Mouse (Mus musculus): ENCODE measurements around the gene 2610318N02Rik. TPM values are rescaled to one million over a fixed set of nuclear protein-coding genes. Genes with fewer than 3 reads are reported as not detected.

The 2610318N02Rik gene
- polyA plus RNA-seq, 1 experiment = 24.0 TPM

DNA sequence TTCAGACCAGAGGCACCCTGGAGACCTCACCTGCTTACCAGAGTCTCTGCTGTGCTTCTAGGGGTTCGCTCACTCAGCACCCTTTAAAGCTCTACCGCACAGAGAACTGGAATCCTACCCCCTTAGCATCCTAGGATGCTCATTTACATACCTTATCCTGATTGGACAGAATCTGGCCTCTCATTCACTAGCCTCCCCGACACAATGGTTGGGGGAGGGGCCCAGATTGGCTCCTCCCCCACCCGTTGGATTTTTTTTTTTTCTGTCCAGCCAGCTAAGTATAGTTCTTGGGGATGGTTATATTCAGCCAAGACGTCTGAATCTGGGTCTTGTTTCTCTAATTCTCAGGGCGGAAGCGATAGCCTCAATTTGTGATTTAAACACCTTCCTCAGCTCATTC, 19.4 kb upstream of the 2610318N02Rik start, which contains the start of gene Ydjc:
Gene Ydjc, plus strand, starts transcription at position 283 of the 400 bp plus-strand sequence.
- H3K4me1 ChIP-seq = peaks cover 48% of the 10 kb centered on the region
- no peak within 1 kb of the TSS for H3K4me3 ChIP-seq (replicated peaks)
- H3K36me3 ChIP-seq (replicated peaks; ENCODE audit: low read length) = peaks cover 5% of the 10 kb centered on the region
- H3K9me3 ChIP-seq = no peaks in the 10 kb centered on the region
- H3K27me3 ChIP-seq (replicated peaks) = peaks cover 4% of the 10 kb centered on the region
- TF ChIP-seq FLI1 (IDR thresholded peaks at IDR 0.05; ENCODE audit: low read length) (no peak), GATA1 (IDR thresholded peaks at IDR 0.05; ENCODE audit: borderline replicate concordance, low read length) (no peak)

DNA sequence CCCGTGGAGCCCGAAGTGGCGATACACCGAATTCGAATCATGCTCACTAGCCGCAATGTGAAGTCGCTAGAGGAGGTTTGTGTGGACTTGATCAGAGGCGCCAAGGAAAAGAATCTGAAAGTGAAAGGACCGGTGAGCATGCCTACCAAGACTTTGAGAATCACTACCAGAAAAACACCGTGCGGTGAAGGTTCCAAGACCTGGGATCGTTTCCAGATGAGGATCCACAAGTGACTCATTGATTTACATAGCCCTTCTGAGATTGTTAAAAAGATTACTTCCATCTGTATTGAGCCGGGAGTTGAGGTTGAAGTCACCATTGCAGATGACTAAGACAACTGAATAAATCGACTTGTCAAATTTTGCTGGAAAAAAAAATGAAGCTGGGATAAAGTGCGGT, 12.4 kb upstream of the 2610318N02Rik start:
- Histone ChIP-seq H3K27me3 (replicated peaks) (peaks cover 4% of the 10 kb centered on the region), H3K4me1 (peaks cover 33% of the 10 kb centered on the region), H3K9me3 (no peaks in the 10 kb centered on the region), H3K36me3 (replicated peaks; ENCODE audit: low read length) (peaks cover 2% of the 10 kb centered on the region), H3K4me3 (replicated peaks) (no peak overlapping the region)
- TF ChIP-seq FLI1 (IDR thresholded peaks at IDR 0.05; ENCODE audit: low read length) (no peak), GATA1 (IDR thresholded peaks at IDR 0.05; ENCODE audit: borderline replicate concordance, low read length) (no peak)

DNA sequence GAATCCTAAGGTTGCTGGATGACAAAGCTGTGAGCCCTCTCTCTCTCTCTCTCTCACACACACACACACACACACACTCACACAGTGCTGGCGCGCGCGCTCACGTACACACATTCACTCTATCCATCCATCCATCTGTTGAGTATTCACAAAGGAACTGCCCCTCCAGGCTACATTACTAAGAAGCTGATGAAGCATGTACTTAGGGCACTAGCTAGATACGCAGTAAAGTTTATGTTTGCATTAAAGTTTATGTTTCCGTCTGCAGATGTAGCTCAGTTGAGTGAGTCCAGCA, 7.9 kb upstream of the 2610318N02Rik start:
- peaks cover 47% of the 10 kb centered on the region for H3K4me1 ChIP-seq
- TF ChIP-seq FLI1 (IDR thresholded peaks at IDR 0.05; ENCODE audit: low read length) (no peak), GATA1 (IDR thresholded peaks at IDR 0.05; ENCODE audit: borderline replicate concordance, low read length) (no peak)
- peaks cover 14% of the 10 kb centered on the region for H3K36me3 ChIP-seq (replicated peaks; ENCODE audit: low read length)
- peak overlapping the region; percentile 96 for H3K4me3 ChIP-seq (replicated peaks)
- no peaks in the 10 kb centered on the region for H3K9me3 ChIP-seq
- peaks cover 2% of the 10 kb centered on the region for H3K27me3 ChIP-seq (replicated peaks)

DNA sequence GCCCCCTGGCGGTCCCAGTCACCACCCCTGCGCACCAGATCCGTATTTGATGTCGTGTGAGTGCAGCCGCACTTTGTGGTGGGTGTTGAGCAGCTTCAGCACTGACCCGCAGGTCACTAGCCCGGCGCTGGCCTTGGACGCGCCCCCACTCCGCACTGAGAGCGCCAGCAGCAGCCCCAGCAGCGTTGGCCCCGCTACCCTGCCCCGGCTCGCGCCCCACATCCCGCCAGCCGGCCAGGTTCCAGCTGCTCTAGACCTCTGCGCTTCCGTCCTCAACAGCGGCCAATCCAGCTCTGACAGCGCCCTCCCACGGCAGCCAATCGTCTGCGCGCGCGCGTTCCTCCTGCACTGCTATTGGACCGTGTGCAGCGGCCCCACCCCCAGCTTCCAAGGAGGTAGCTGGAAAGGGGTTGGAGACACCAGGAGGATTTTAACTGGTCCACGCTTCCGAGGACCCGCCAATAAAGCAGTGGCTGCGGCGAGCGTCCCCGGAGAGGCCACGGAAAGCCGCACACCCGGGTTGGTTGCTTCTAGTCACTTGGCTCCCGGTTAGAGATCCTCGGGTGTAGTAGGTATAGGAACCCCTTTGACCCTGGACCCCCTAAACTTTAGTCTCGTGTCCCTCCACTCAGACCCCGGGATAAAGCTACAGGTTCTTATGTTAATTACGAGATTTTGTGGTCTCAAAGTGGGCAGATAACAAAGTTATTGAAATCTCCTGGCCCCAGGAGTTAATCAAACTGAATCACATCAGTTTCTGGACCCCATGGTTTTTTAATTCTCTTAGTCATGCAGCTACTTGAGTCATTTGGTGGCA, 7.3 kb upstream of the 2610318N02Rik start, which contains the start of gene Sdf2l1:
Gene Sdf2l1, minus strand, starts transcription at position 295 of the 817 bp plus-strand sequence.
- Histone ChIP-seq H3K36me3 (replicated peaks; ENCODE audit: low read length) (peaks cover 14% of the 10 kb centered on the region), H3K4me1 (peaks cover 47% of the 10 kb centered on the region), H3K27me3 (replicated peaks) (peaks cover 2% of the 10 kb centered on the region), H3K4me3 (replicated peaks) (peak within 1 kb of the TSS; percentile 96), H3K9me3 (no peaks in the 10 kb centered on the region)
- TF ChIP-seq FLI1 (IDR thresholded peaks at IDR 0.05; ENCODE audit: low read length) = no peak
- TF ChIP-seq GATA1 (IDR thresholded peaks at IDR 0.05; ENCODE audit: borderline replicate concordance, low read length) = no peak

DNA sequence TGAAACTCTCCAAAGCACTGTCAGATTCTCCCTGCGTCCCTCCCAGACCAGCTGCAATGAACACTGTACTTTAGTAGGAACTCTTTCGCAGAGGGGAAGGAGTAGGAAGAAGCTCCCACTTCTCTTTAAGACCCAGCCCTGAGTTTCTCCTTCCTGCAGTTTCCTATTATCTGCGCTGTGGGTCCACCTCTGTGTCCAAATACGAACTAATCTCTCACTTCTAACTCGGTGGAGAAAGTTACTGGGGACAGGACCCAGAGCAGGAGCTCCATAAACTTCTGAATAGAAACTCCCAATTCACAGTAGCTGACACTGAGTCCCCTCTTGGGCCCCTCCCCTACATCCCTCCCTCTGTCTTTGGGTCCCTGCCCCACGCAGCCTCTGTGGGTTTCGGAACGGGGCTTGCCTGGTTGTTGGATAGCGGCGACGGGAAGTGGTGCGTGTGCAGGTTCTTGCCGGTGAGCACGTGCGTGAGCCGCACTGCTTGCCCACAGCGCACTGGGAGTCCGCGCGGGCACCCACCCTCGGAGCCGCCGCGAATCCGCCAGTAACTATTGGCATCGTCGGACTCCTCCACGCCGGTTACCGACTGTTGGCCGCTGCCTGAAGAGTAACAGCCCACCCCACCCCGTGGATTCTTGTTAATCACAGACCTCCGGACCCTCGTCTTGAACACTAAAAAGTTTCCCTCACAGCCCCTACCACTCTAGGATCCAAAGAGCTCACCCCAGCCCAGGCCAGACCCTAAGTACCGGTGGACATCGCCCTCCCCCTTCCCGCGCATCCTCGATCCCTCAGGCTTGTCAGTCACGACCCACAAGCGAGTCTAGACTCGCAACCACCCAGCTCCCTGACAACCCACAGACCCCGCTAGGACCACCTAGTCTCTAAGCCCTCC, 6.5 kb upstream of the 2610318N02Rik start:
- TF ChIP-seq FLI1 (IDR thresholded peaks at IDR 0.05; ENCODE audit: low read length) (no peak), GATA1 (IDR thresholded peaks at IDR 0.05; ENCODE audit: borderline replicate concordance, low read length) (no peak)
- H3K9me3 ChIP-seq = no peaks in the 10 kb centered on the region
- peaks cover 14% of the 10 kb centered on the region for H3K36me3 ChIP-seq (replicated peaks; ENCODE audit: low read length)
- peaks cover 51% of the 10 kb centered on the region for H3K4me1 ChIP-seq
- H3K4me3 ChIP-seq (replicated peaks) = peak overlapping the region; percentile 96
- H3K27me3 ChIP-seq (replicated peaks) = peaks cover 2% of the 10 kb centered on the region

DNA sequence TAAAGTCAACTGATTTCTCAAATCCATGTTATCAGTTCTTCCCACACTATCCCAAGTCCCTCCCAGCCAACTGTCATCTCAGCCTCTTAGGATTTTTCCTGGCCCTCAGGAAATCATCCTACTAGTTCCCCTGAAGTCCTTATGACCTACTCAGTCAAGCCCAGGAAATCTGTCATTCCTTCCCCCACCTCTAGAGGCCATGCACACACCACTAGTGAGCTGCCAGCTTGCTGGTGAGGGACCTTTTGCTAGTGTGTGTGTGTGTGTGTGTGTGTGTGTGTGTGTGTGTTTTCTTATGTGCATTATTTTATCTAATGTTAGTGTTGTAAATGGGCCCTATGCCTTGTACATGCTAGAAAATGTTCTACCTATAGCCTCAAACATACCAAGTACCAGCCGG, 2.3 kb upstream of the 2610318N02Rik start:
- H3K36me3 ChIP-seq (replicated peaks; ENCODE audit: low read length) = peaks cover 26% of the 10 kb centered on the region
- H3K4me1 ChIP-seq = peaks cover 69% of the 10 kb centered on the region
- no peaks in the 10 kb centered on the region for H3K9me3 ChIP-seq
- TF ChIP-seq FLI1 (IDR thresholded peaks at IDR 0.05; ENCODE audit: low read length) (no peak), GATA1 (IDR thresholded peaks at IDR 0.05; ENCODE audit: borderline replicate concordance, low read length) (no peak)
- no peaks in the 10 kb centered on the region for H3K27me3 ChIP-seq (replicated peaks)
- H3K4me3 ChIP-seq (replicated peaks) = no peak overlapping the region

DNA sequence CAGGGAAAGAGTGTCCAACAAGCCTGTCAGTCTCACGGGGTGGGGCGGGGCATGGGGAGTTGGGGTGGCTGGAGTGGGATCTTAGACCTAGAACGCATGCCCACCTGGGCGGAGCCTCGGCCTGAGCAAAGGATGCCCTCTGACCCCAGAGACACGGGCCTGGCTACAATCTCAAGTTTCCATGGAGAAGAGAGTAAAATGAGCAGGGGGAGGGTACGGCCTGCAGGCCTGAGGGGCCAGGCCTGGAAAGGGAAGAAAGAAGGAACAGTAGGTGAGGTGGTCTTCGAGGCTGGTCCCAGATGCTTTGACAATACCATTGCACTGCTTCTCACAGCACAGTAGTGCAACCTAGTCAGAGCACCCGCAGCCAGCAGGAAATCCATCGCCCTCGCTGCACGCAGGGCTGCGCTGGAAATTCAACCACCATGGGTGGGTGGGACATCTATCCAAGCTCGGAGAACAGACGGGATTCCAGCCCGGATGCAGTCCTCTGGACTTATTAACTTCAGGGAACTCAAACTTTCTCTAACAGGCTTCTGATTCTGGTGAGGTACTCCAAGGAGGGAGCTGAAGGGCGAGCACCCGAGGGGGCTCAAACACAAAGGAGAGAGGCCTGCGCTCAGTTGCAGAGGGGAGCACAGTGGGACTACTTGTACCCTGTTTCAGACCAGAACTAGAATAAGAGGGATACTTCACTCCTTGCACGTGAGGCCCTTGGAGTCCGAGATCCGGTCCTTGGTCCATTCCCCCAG, 672 bp downstream of the 2610318N02Rik start:
- H3K36me3 ChIP-seq (replicated peaks; ENCODE audit: low read length) = peaks cover 43% of the 10 kb centered on the region
- peak overlapping the region; percentile 94 for H3K4me3 ChIP-seq (replicated peaks)
- TF ChIP-seq FLI1 (IDR thresholded peaks at IDR 0.05; ENCODE audit: low read length) (no peak), GATA1 (IDR thresholded peaks at IDR 0.05; ENCODE audit: borderline replicate concordance, low read length) (no peak)
- no peaks in the 10 kb centered on the region for H3K9me3 ChIP-seq
- H3K4me1 ChIP-seq = peaks cover 45% of the 10 kb centered on the region
- H3K27me3 ChIP-seq (replicated peaks) = no peaks in the 10 kb centered on the region

DNA sequence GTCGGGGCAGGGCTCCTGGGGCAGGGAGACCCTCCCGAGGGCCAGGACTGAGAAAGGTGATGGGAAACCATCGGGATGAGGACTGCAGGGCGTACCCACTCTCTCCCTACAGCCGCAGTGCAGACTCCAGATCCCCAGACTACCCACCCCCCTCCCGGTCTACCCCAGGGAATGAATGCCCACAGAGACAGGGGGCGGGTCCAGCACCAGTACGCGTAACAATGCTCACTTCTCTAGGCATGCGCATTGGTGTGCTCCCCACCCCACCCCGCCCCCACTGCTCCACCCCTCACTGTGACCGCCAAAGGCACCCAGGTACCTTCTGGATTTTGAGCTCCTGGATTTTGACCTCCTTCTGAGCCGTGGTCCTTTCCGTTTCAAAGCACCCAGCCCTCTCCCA, 3.4 kb downstream of the 2610318N02Rik start:
- H3K9me3 ChIP-seq = no peaks in the 10 kb centered on the region
- H3K4me3 ChIP-seq (replicated peaks) = no peak overlapping the region
- TF ChIP-seq GATA1 (IDR thresholded peaks at IDR 0.05; ENCODE audit: borderline replicate concordance, low read length) = no peak
- no peak for TF ChIP-seq FLI1 (IDR thresholded peaks at IDR 0.05; ENCODE audit: low read length)
- H3K4me1 ChIP-seq = peaks cover 48% of the 10 kb centered on the region
- H3K36me3 ChIP-seq (replicated peaks; ENCODE audit: low read length) = peaks cover 68% of the 10 kb centered on the region
- no peaks in the 10 kb centered on the region for H3K27me3 ChIP-seq (replicated peaks)

DNA sequence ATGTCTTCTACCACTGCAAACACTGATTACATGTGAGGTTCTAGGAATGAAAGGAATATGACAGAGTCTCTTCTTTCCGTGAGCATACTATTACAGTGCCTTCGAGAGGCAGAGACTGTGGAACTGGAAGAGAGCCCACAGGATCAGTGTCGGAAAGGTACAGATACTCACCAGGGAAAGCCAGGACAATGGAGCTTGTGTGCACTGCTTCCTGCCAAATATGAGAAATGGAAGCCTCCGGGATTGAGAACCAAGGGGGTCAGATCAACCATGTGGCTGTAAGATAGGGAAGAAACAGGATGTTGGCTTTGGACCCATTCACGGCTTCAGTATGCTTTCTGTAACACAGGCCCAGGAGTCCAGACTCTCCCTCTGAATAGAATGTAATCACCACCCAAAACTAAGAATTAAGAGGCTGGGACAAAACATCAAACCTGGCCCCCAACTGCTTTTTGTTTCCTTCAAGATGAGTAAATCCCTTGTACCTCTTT, 7.6 kb downstream of the 2610318N02Rik start:
- TF ChIP-seq GATA1 (IDR thresholded peaks at IDR 0.05; ENCODE audit: borderline replicate concordance, low read length) (no peak), FLI1 (IDR thresholded peaks at IDR 0.05; ENCODE audit: low read length) (no peak)
- Histone ChIP-seq H3K9me3 (no peaks in the 10 kb centered on the region), H3K27me3 (replicated peaks) (no peaks in the 10 kb centered on the region), H3K36me3 (replicated peaks; ENCODE audit: low read length) (peaks cover 89% of the 10 kb centered on the region), H3K4me3 (replicated peaks) (no peak overlapping the region), H3K4me1 (peaks cover 10% of the 10 kb centered on the region)
